Mouse (Mus musculus): Measurements from ENCODE around the gene Ccar1. TPM values are rescaled to one million over a fixed set of nuclear protein-coding genes. Genes with fewer than 3 reads are reported as not detected.

Gene Ccar1
- polyA plus RNA-seq, 1 experiment from 2014 or later, result 141 TPM

- Histone ChIP-seq H3K9me3 (no peaks in the 10 kb centered on the region), H3K27me3 (no peaks in the 10 kb centered on the region), H3K27ac (no peak overlapping the region), H3K4me1 (no peaks in the 10 kb centered on the region), H3K36me3 (no peaks in the 10 kb centered on the region), H3K9ac (no peak overlapping the region), H3K4me3 (no peak overlapping the region), H3K4me2 (replicated peaks) (no peak overlapping the region)
- 77% methylated on average over 10 of the region's 10 CpGs for WGBS
- no peak for ATAC-seq (ENCODE audit: low FRiP score, low read depth)
These were observed 78.6 kb downstream of the Ccar1 start for GRCm38 (mm10) chr10:62713457-62713856.

GRCm38 (mm10) chr10:62703579-62703978, 88.5 kb downstream of the Ccar1 start:
- Histone ChIP-seq H3K9me3 (no peaks in the 10 kb centered on the region), H3K4me3 (no peak overlapping the region), H3K4me1 (no peaks in the 10 kb centered on the region), H3K27me3 (no peaks in the 10 kb centered on the region), H3K36me3 (no peaks in the 10 kb centered on the region), H3K27ac (no peak overlapping the region), H3K9ac (no peak overlapping the region), H3K4me2 (replicated peaks) (no peak overlapping the region)
- ATAC-seq (ENCODE audit: low FRiP score, low read depth), result no peak
- WGBS, result 74% methylated on average over 4 of the region's 4 CpGs

DNA sequence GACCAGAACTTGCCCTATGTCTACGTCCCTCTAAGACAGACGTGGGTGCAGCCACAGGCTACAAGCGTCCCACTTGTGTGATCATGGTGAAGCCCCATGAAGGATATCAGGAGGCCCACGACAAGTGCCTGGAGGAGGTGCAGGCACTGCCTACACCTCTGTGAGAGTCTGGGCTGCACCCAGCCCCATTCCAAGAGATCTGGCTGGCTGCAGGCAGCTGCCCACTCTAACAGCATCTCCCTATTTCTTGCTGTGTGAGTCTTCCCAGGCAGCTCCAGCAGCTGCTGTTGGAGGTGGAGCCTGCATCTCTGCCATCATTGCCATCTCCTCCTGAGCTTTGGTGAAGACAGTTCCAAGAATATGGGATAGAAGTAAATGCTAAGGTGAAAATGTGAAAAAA, 89.7 kb downstream of the Ccar1 start:
- Histone ChIP-seq H3K9ac (no peak overlapping the region), H3K4me3 (no peak overlapping the region), H3K4me1 (no peaks in the 10 kb centered on the region), H3K4me2 (replicated peaks) (no peak overlapping the region), H3K27me3 (no peaks in the 10 kb centered on the region), H3K27ac (no peak overlapping the region), H3K36me3 (no peaks in the 10 kb centered on the region), H3K9me3 (no peaks in the 10 kb centered on the region)
- 84% methylated on average over 4 of the region's 4 CpGs for WGBS
- no peak for ATAC-seq (ENCODE audit: low FRiP score, low read depth)

Other genes with a start within 250 kb of the Ccar1 start
- 38.6 and 40.0 TPM in 2 replicates for gene Kif1bp, start 213.8 kb downstream of the Ccar1 start, polyA plus RNA-seq (2015; fragmentation: Nextera tagmentation; extraction: Ambion mirVana)
- 23.5 and 23.6 TPM in 2 replicates for gene Ddx21, start 190.0 kb downstream of the Ccar1 start, polyA plus RNA-seq (2015; fragmentation: Nextera tagmentation; extraction: Ambion mirVana)
- 171 and 177 TPM in 2 replicates for gene Ddx50, start 141.1 kb downstream of the Ccar1 start, polyA plus RNA-seq (2015; fragmentation: Nextera tagmentation; extraction: Ambion mirVana)
- 1.1 TPM in 2 replicates for gene Stox1, start 66.2 kb downstream of the Ccar1 start, polyA plus RNA-seq (2015; fragmentation: Nextera tagmentation; extraction: Ambion mirVana)
- gene Tet1, start 116.7 kb upstream of the Ccar1 start, polyA plus RNA-seq (2015; fragmentation: Nextera tagmentation; extraction: Ambion mirVana), result 30.8 and 32.0 TPM in 2 replicates
- 10.9 and 12.0 TPM in 2 replicates for gene Slc25a16, start 128.3 kb upstream of the Ccar1 start, polyA plus RNA-seq (2015; fragmentation: Nextera tagmentation; extraction: Ambion mirVana)
- 17.3 and 20.2 TPM in 2 replicates for gene Dna2, start 154.7 kb upstream of the Ccar1 start, polyA plus RNA-seq (2015; fragmentation: Nextera tagmentation; extraction: Ambion mirVana)
- 33.7 and 34.8 TPM in 2 replicates for gene Rufy2, start 187.9 kb upstream of the Ccar1 start, polyA plus RNA-seq (2015; fragmentation: Nextera tagmentation; extraction: Ambion mirVana)
- 137 and 140 TPM in 2 replicates for gene Hnrnph3, start 231.9 kb upstream of the Ccar1 start, polyA plus RNA-seq (2015; fragmentation: Nextera tagmentation; extraction: Ambion mirVana)
- gene Pbld2, start 232.0 kb upstream of the Ccar1 start, polyA plus RNA-seq (2015; fragmentation: Nextera tagmentation; extraction: Ambion mirVana), result 0.56 and 0.98 TPM in 2 replicates

Data from limb, embryonic 13.5 days (tissue).